Mouse (Mus musculus) Patski (cell line): ENCODE measurements around the gene Mamdc4. TPM values are rescaled to one million over a fixed set of nuclear protein-coding genes. Genes with fewer than 3 reads are reported as not detected.

Source experiments
- ATAC-seq: fragments of 100-300 bp; one replicate; pipeline ENCODE4 v1.8.0; 2021
- CTCF ChIA-PET: fragments of 350-600 bp; sonication (Branson Sonifier 250); formaldehyde crosslinking; loops from one replicate; lab custom pipeline; 2022; ENCODE audit warnings: inconsistent platforms; lab: Charles Lee
- POLR2A ChIA-PET: fragments of 350-600 bp; sonication (Branson Sonifier 250); formaldehyde crosslinking; loops from one replicate; lab custom pipeline; 2022; ENCODE audit warnings: antibody characterized with exemption, inconsistent platforms; lab: Charles Lee
- DNase-seq: peaks from one replicate; pipeline ENCODE4 v3.0.0-alpha.2; 2011; ENCODE audit warnings: low read depth, low spot score
- H3K27me3 ChIP-seq: fragments of 371-371 bp; one replicate; pipeline ENCODE4 v1.5.1; 2021
- CTCF ChIP-seq: fragments of 100-300 bp; IDR thresholded peaks from one replicate; pipeline ENCODE4 v1.5.1; 2021
- in situ Hi-C: fragments of 300-500 bp; cut with MboI; formaldehyde crosslinking; loops from 3 replicates; pipeline ENCODE4 v1.11.1; 2018; ENCODE audit warnings: low pct_unique_long_range_greater_than_20kb, mixed read lengths
- polyA plus RNA-seq: library from polyadenylated mRNA; unstranded; gene quantifications from one replicate; pipeline ENCODE4 v1.2.3, GENCODE M21; 2021

Gene Mamdc4
- polyA plus RNA-seq, 1 experiment from 2014 or later, result 15.4 TPM

GRCm38 (mm10) chr2:25576965-25577891 lies 2.6 kb upstream of the Mamdc4 start:
- no peak for DNase-seq
- POLR2A ChIA-PET, result no interaction called here
- no peak for TF ChIP-seq CTCF
- in situ Hi-C loops, result no loop called here
- no peak for ATAC-seq
- H3K27me3 ChIP-seq, result no peaks in the 10 kb centered on the region
- CTCF ChIA-PET, result interaction anchor here (0.7 to 1.2 kb wide), 2 partner anchors 10 to 15 kb away, joined by 3 to 6 read pairs; no protein-coding TSS in a partner anchor

- in situ Hi-C loops, result no loop called here
- TF ChIP-seq CTCF, result no peak
- no peaks in the 10 kb centered on the region for H3K27me3 ChIP-seq
- ATAC-seq, result no peak
- CTCF ChIA-PET, result interaction anchor here (0.7 kb wide), 1 partner anchor 11 kb away, joined by 3 read pairs; no protein-coding TSS in a partner anchor
- POLR2A ChIA-PET, result interaction anchor here (1.1 to 1.6 kb wide), 3 partner anchors 11 to 17 kb away, joined by 3 to 5 read pairs (median 4); no protein-coding TSS in a partner anchor
- no peak for DNase-seq
These were observed 1.6 kb upstream of the Mamdc4 start for GRCm38 (mm10) chr2:25576028-25576850.

- ChIA-PET POLR2A (interaction anchor here (0.8 to 1.6 kb wide), 6 partner anchors 10 to 79 kb away, joined by 3 to 5 read pairs (median 3); no protein-coding TSS in a partner anchor), CTCF (interaction anchor here (1.0 kb wide), 1 partner anchor 16 kb away, joined by 3 read pairs; no protein-coding TSS in a partner anchor)
- in situ Hi-C loops, result no loop called here
- no peak for TF ChIP-seq CTCF
- ATAC-seq (no peak), DNase-seq (no peak)
- no peaks in the 10 kb centered on the region for H3K27me3 ChIP-seq
These were observed 885 bp upstream of the Mamdc4 start for GRCm38 (mm10) chr2:25575432-25576027.

DNA sequence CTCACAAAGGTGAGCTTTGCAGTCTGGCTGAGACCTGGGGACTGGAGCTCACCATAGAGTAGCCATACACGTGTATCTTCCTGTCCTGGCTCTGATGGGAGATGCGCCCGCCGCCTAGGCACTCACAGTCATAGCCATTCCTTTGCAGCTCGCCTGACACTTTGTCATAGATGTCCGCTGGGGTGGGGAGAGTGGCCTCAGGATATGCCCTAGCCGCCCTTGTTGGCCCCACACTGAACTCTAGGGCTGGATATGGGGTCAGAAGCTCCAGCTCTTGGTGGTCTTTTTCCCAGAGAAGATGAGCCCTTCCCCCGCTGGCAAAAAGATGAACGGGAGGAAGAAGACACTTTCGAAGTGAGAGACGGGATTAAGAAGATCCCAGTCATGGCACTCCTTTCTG lies 509 bp downstream of the Mamdc4 start:
- no peaks in the 10 kb centered on the region for H3K27me3 ChIP-seq
- no peak for TF ChIP-seq CTCF
- POLR2A ChIA-PET, result interaction anchor here (0.9 to 1.2 kb wide), 2 partner anchors 8 to 16 kb away, joined by 3 read pairs; no protein-coding TSS in a partner anchor
- in situ Hi-C loops, result no loop called here
- ATAC-seq (no peak), DNase-seq (no peak)
- CTCF ChIA-PET, result interaction anchor here (1.9 to 2.0 kb wide), 3 partner anchors 11 to 77 kb away, joined by 4 to 6 read pairs (median 4); no protein-coding TSS in a partner anchor

DNA sequence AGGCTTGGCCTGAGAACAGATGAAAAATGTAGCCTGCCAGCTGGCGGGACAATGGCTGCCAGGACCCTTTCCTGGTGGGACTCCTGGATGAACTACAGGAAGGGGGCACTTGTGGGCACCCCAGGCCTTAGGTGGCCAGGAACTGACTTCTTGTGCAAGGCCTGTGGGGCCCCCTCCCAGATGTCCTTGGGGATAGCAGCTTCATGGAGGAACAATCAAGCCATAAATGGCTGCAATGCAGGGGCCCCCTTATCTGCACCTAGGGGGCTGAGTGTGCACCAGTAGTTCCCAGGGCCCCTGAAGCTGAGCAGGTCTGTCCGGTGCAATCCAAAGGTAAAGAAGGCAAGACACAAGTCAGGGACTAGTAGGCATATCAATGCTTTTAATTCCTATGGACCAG lies 1.6 kb downstream of the Mamdc4 start:
- ChIA-PET CTCF (interaction anchor here (1.9 to 2.5 kb wide), 4 partner anchors 9 to 75 kb away, joined by 4 to 8 read pairs (median 5); partner anchors contain the start of gene Ajm1), POLR2A (interaction anchor here (0.7 kb wide), 1 partner anchor 15 kb away, joined by 3 read pairs; the partner anchor contains the start of gene Edf1)
- in situ Hi-C loops, result no loop called here
- DNase-seq (no peak), ATAC-seq (no peak)
- no peaks in the 10 kb centered on the region for H3K27me3 ChIP-seq
- TF ChIP-seq CTCF, result no peak

GRCm38 (mm10) chr2:25571221-25571620 lies 3.4 kb downstream of the Mamdc4 start:
- TF ChIP-seq CTCF, result no peak
- in situ Hi-C loops, result no loop called here
- DNase-seq (no peak), ATAC-seq (no peak)
- CTCF ChIA-PET, result interaction anchor here (1.3 to 2.5 kb wide), 2 partner anchors 11 to 57 kb away, joined by 3 to 8 read pairs; partner anchors contain the start of gene Ajm1
- no peaks in the 10 kb centered on the region for H3K27me3 ChIP-seq
- POLR2A ChIA-PET, result interaction anchor here (1.1 kb wide), 1 partner anchor 8 kb away, joined by 4 read pairs; no protein-coding TSS in a partner anchor

DNA sequence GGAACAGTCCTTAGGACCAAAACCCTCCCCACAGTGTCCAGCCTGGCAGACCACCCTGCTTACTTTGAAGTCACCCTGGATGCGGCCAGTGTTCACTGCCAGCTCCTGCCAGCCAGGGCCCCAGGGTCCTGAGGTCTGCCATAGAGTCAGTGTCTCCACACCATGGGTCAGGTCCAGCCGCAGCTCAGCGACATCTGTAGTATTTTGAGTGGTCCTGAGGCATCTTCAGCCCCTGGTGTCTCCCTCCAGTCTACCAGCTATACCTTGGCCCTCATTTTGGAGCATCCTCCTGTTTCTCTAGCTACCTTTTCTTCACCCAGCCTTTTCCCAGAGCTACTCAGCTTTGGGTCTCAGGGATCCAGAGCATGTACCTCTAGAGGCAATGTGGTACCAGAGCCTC lies 5.3 kb downstream of the Mamdc4 start:
- ChIA-PET CTCF (interaction anchor here (3.1 kb wide), 1 partner anchor 12 kb away, joined by 10 read pairs; the partner anchor contains the start of gene Ajm1), POLR2A (no interaction called here)
- in situ Hi-C loops, result no loop called here

GRCm38 (mm10) chr2:25568473-25569019 lies 6.1 kb downstream of the Mamdc4 start:
- in situ Hi-C loops, result no loop called here
- ChIA-PET CTCF (interaction anchor here (3.1 kb wide), 1 partner anchor 13 kb away, joined by 10 read pairs; the partner anchor contains the start of gene Ajm1), POLR2A (no interaction called here)
- TF ChIP-seq CTCF, result no peak
- DNase-seq (no peak), ATAC-seq (no peak)
- no peaks in the 10 kb centered on the region for H3K27me3 ChIP-seq

More for the DNA sequence above, 5.3 kb downstream of the Mamdc4 start:
- no peak for DNase-seq
- no peak for TF ChIP-seq CTCF
- no peaks in the 10 kb centered on the region for H3K27me3 ChIP-seq
- ATAC-seq, result no peak

GRCm38 (mm10) chr2:25566558-25566957 lies 8.1 kb downstream of the Mamdc4 start:
- TF ChIP-seq CTCF, result no peak
- in situ Hi-C loops, result no loop called here
- POLR2A ChIA-PET, result interaction anchor here (2.4 kb wide), 1 partner anchor 9 kb away, joined by 10 read pairs; the partner anchor contains the start of gene Edf1
- H3K27me3 ChIP-seq, result no peaks in the 10 kb centered on the region
- no peak for DNase-seq
- no peak for ATAC-seq
- CTCF ChIA-PET, result interaction anchor here (1.3 to 3.1 kb wide), 3 partner anchors 15 to 59 kb away, joined by 3 to 10 read pairs (median 4); partner anchors contain the start of gene Ajm1
